Mouse (Mus musculus) bone marrow macrophage, adult 2 months (primary cell): ENCODE data around the gene Zbtb8a.

Experiments
- CTCF ChIP-seq: IDR thresholded peaks from 2 replicates; pipeline ENCODE4 v1.5.1; 2012; ENCODE audit warnings: low read depth, mild to moderate bottlenecking, low read length, moderate library complexity
- POLR2A ChIP-seq: IDR thresholded peaks from 2 replicates; pipeline ENCODE4 v1.6.1; 2012; ENCODE audit warnings: mild to moderate bottlenecking, low read depth, low read length, borderline replicate concordance

DNA sequence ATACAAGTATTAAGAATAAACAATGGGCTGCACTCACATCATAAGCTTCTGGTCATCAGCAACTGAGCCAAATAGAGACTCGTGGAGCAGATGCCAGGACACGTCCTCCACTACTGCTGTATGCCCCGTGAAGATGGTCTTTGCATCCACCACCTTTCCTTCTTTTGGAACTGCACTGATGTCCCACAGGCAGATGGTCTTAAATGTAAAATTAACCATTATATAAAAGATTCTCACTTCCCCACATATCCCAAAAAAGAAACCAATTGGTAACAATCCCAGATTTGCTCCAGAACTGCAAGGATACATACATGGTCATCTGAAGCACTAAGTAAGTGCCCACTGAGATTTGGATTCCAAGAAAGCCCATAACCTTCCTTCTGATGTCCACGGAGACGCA is 55.9 kb downstream of the Zbtb8a start:
- TF ChIP-seq CTCF (no peak), POLR2A (no peak)
